ENCODE assay signal across 47 mouse cellular contexts in genomic region chr2:154255770-154256169, GRCm38 (mm10). TPM values are rescaled to one million over a fixed set of nuclear protein-coding genes. Genes with fewer than 3 reads are reported as not detected.
"Had no signal": no experiment of that assay in that cellular context is flagged by ENCODE, and none has a peak within 500 bp of the region (broad histone marks: within the 10 kb centered on the region; RNA-seq: fewer than 3 reads in every experiment).

No protein-coding gene starts in this region.

- H3K4me3 ChIP-seq: limb, embryonic 10.5 days; limb, embryonic 12.5 days; limb, embryonic 13.5 days; limb, embryonic 15.5 days; liver, embryonic 12.5 days; liver, embryonic 13.5 days; liver, embryonic 15.5 days; lung, embryonic 15.5 days; megakaryocyte, embryonic 14.5 days; midbrain, embryonic 10.5 days; midbrain, embryonic 12.5 days; midbrain, embryonic 13.5 days; midbrain, embryonic 15.5 days; myocyte; neural tube, embryonic 12.5 days had no signal

- H3K9me3 ChIP-seq: limb, embryonic 10.5 days; limb, embryonic 12.5 days; limb, embryonic 13.5 days; limb, embryonic 15.5 days; liver, embryonic 12.5 days; liver, embryonic 13.5 days; liver, embryonic 15.5 days; lung, embryonic 15.5 days; megakaryocyte, embryonic 14.5 days; midbrain, embryonic 10.5 days; midbrain, embryonic 12.5 days; midbrain, embryonic 13.5 days; midbrain, embryonic 15.5 days; neural tube, embryonic 12.5 days had no signal

- H3K27me3 ChIP-seq: limb, embryonic 12.5 days; limb, embryonic 13.5 days; limb, embryonic 15.5 days; liver, embryonic 12.5 days; liver, embryonic 13.5 days; liver, embryonic 15.5 days; lung, embryonic 15.5 days; midbrain, embryonic 12.5 days; midbrain, embryonic 13.5 days; midbrain, embryonic 15.5 days; neural tube, embryonic 12.5 days had no signal

- DNase-seq: left cerebral cortex, postnatal 4 days; liver; liver, embryonic 13.5 days; liver, postnatal 0 days; lung, adult 18-20 months; lung, adult 2 months; lung, embryonic 14.5 days; lung, postnatal 10 days; lung, postnatal 14 days; lung, postnatal 36 days; lung, postnatal 4 days; midbrain, embryonic 14.5 days had no signal

- H3K9ac ChIP-seq: limb, embryonic 12.5 days; limb, embryonic 13.5 days; limb, embryonic 15.5 days; liver, embryonic 12.5 days; liver, embryonic 13.5 days; liver, embryonic 14.5 days; liver, embryonic 15.5 days; liver, postnatal 0 days; lung, embryonic 14.5 days; lung, embryonic 15.5 days; midbrain, embryonic 12.5 days; midbrain, embryonic 13.5 days; midbrain, embryonic 15.5 days; neural tube, embryonic 12.5 days had no signal

- H3K36me3 ChIP-seq: limb, embryonic 10.5 days; limb, embryonic 12.5 days; limb, embryonic 13.5 days; limb, embryonic 15.5 days; liver, embryonic 12.5 days; liver, embryonic 13.5 days; liver, embryonic 15.5 days; lung, embryonic 15.5 days; midbrain, embryonic 10.5 days; midbrain, embryonic 12.5 days; midbrain, embryonic 13.5 days; midbrain, embryonic 15.5 days; neural tube, embryonic 12.5 days had no signal

- H3K4me1 ChIP-seq: limb, embryonic 10.5 days; limb, embryonic 12.5 days; limb, embryonic 13.5 days; limb, embryonic 15.5 days; liver, embryonic 12.5 days; liver, embryonic 13.5 days; liver, embryonic 15.5 days; lung, embryonic 15.5 days; megakaryocyte, embryonic 14.5 days; midbrain, embryonic 10.5 days; midbrain, embryonic 12.5 days; midbrain, embryonic 13.5 days; midbrain, embryonic 15.5 days; neural tube, embryonic 12.5 days had no signal

- H3K27ac ChIP-seq: limb, embryonic 10.5 days; limb, embryonic 12.5 days; limb, embryonic 13.5 days; limb, embryonic 15.5 days; liver, embryonic 12.5 days; liver, embryonic 13.5 days; liver, embryonic 14.5 days; liver, embryonic 15.5 days; lung, embryonic 15.5 days; macrophage; midbrain, embryonic 10.5 days; midbrain, embryonic 12.5 days; midbrain, embryonic 13.5 days; midbrain, embryonic 15.5 days; neural tube, embryonic 12.5 days had no signal

RNA-seq across cellular contexts. Expression of gene Bpifb9a, which starts 1.9 kb away (rescaled TPM):
- total RNA-seq: left cerebral cortex, postnatal 10 days; left cerebral cortex, postnatal 14 days; left cerebral cortex, postnatal 25 days; left cerebral cortex, postnatal 36 days; left cerebral cortex, postnatal 4 days; liver, adult 2 months; megakaryocyte progenitor cell, adult 5-6 weeks; megakaryocyte, adult 5-6 weeks; megakaryocyte-erythroid progenitor cell, adult 5-6 weeks; midbrain, postnatal 0 days; monocyte, adult 5-6 weeks had no signal
- polyA plus RNA-seq: limb, embryonic 10.5 days; limb, embryonic 11.5 days; limb, embryonic 12.5 days; limb, embryonic 13.5 days; limb, embryonic 14.5 days; limb, embryonic 15.5 days; liver, adult 2 months; liver, embryonic 11.5 days; liver, embryonic 12.5 days; liver, embryonic 13.5 days; liver, embryonic 14.5 days; liver, embryonic 15.5 days; liver, embryonic 16.5 days; liver, postnatal 0 days; lung, adult 2 months; lung, embryonic 14.5 days; lung, embryonic 15.5 days; lung, embryonic 16.5 days; lung, postnatal 0 days; macrophage; midbrain, embryonic 10.5 days; midbrain, embryonic 11.5 days; midbrain, embryonic 12.5 days; midbrain, embryonic 13.5 days; midbrain, embryonic 14.5 days; midbrain, embryonic 15.5 days; midbrain, embryonic 16.5 days; myocyte; neural tube, embryonic 11.5 days; neural tube, embryonic 12.5 days had no signal

RNA-seq across cellular contexts. Expression of gene Bpifb5, which starts 32.2 kb away (rescaled TPM):
- total RNA-seq: left cerebral cortex, postnatal 14 days; left cerebral cortex, postnatal 25 days; left cerebral cortex, postnatal 36 days; liver, adult 2 months; megakaryocyte, adult 5-6 weeks; megakaryocyte-erythroid progenitor cell, adult 5-6 weeks; monocyte, adult 5-6 weeks had no signal
- polyA plus RNA-seq: limb, embryonic 12.5 days; liver, adult 2 months; liver, embryonic 11.5 days; liver, embryonic 12.5 days; liver, embryonic 13.5 days; liver, embryonic 14.5 days; liver, embryonic 15.5 days; liver, embryonic 16.5 days; liver, postnatal 0 days; macrophage; midbrain, embryonic 12.5 days; midbrain, embryonic 13.5 days; midbrain, embryonic 14.5 days; myocyte; neural tube, embryonic 11.5 days; neural tube, embryonic 12.5 days had no signal

RNA-seq across cellular contexts. Expression of gene Bpifb9b, which starts 51.3 kb away (rescaled TPM):
- total RNA-seq: left cerebral cortex, postnatal 10 days; left cerebral cortex, postnatal 14 days; left cerebral cortex, postnatal 25 days; left cerebral cortex, postnatal 36 days; left cerebral cortex, postnatal 4 days; liver, adult 2 months; megakaryocyte progenitor cell, adult 5-6 weeks; megakaryocyte, adult 5-6 weeks; megakaryocyte-erythroid progenitor cell, adult 5-6 weeks; monocyte, adult 5-6 weeks had no signal
- polyA plus RNA-seq: limb, embryonic 10.5 days; limb, embryonic 11.5 days; limb, embryonic 12.5 days; limb, embryonic 13.5 days; limb, embryonic 14.5 days; limb, embryonic 15.5 days; liver, adult 2 months; liver, embryonic 11.5 days; liver, embryonic 12.5 days; liver, embryonic 13.5 days; liver, embryonic 14.5 days; liver, embryonic 15.5 days; liver, embryonic 16.5 days; liver, postnatal 0 days; lung, adult 2 months; lung, embryonic 14.5 days; lung, embryonic 15.5 days; lung, embryonic 16.5 days; lung, postnatal 0 days; macrophage; midbrain, embryonic 10.5 days; midbrain, embryonic 11.5 days; midbrain, embryonic 12.5 days; midbrain, embryonic 13.5 days; midbrain, embryonic 14.5 days; midbrain, embryonic 15.5 days; midbrain, embryonic 16.5 days; myocyte; neural tube, embryonic 11.5 days; neural tube, embryonic 12.5 days had no signal
